7 mouse cellular contexts compared by ENCODE assay signal in genomic region chr11:79647071-79647501, GRCm38 (mm10). TPM values are rescaled to one million over a fixed set of nuclear protein-coding genes. Genes with fewer than 3 reads are reported as not detected.
DNase-seq lines count a peak whose midpoint lies in the region; ATAC-seq and TF ChIP-seq lines count a peak whose summit lies in the region.

No protein-coding gene starts in this region.

- no peaks in the 10 kb centered on the region for H3K36me3 ChIP-seq in liver, adult 2 months (ENCODE audit: control insufficient read depth, insufficient read depth, low read length)
- no peaks in the 10 kb centered on the region for H3K36me3 ChIP-seq in liver, postnatal 0 days (replicated peaks; ENCODE audit: insufficient read depth, low read length)
- H3K36me3 ChIP-seq in neural tube, embryonic 15.5 days = no peaks in the 10 kb centered on the region

- no peak for TF ChIP-seq CTCF in liver, adult 2 months (IDR thresholded peaks at IDR 0.05; ENCODE audit: low read depth, low read length)
- TF ChIP-seq CTCF in liver, postnatal 0 days (IDR thresholded peaks at IDR 0.05; ENCODE audit: low read depth) = no peak
- TF ChIP-seq CTCF in lung, adult 2 months (IDR thresholded peaks at IDR 0.05; ENCODE audit: insufficient read depth, low read length) = no peak

- peak; percentile 65 for DNase-seq in liver, adult 2 months (ENCODE audit: extremely low read depth, low read depth, low spot score)
- DNase-seq in liver, postnatal 0 days = no peak
- peak; percentile 60 to 74 for DNase-seq in frontal cortex, adult 2 months (ENCODE audit: extremely low spot score in 1 of 2, low spot score in 1 of 2)
- peak; percentile 78 to 86 for DNase-seq in layer of hippocampus, adult 8-10 months (ENCODE audit: low spot score in 2 of 2)
- DNase-seq in testis, postnatal 10 days (ENCODE audit: low spot score) = no peak
- no peak for DNase-seq in lung, adult 2 months

- H3K27ac ChIP-seq in liver, adult 2 months (replicated peaks; ENCODE audit: insufficient read depth, low read depth, low read length) = no peak overlapping the region
- H3K27ac ChIP-seq in liver, postnatal 0 days (ENCODE audit: low read depth) = no peak overlapping the region
- peak overlapping the region; percentile 63 for H3K27ac ChIP-seq in neural tube, embryonic 15.5 days (replicated peaks)

- no peaks in the 10 kb centered on the region for H3K9me3 ChIP-seq in liver, postnatal 0 days (ENCODE audit: low read length)
- H3K9me3 ChIP-seq in neural tube, embryonic 15.5 days (replicated peaks) = no peaks in the 10 kb centered on the region

- H3K79me2 ChIP-seq in liver, adult 2 months (ENCODE audit: control insufficient read depth, insufficient read depth, low read length) = no peaks in the 10 kb centered on the region

- no peaks in the 10 kb centered on the region for H3K27me3 ChIP-seq in liver, adult 2 months (ENCODE audit: control insufficient read depth, insufficient read depth, low read length)
- H3K27me3 ChIP-seq in liver, postnatal 0 days (ENCODE audit: insufficient read depth, low read length) = no peaks in the 10 kb centered on the region
- no peaks in the 10 kb centered on the region for H3K27me3 ChIP-seq in neural tube, embryonic 15.5 days (replicated peaks)

- no peak for TF ChIP-seq EP300 in liver, postnatal 0 days (IDR thresholded peaks at IDR 0.05; ENCODE audit: low read depth)

- H3K4me3 ChIP-seq in liver, adult 2 months (ENCODE audit: insufficient read depth, low read depth, low read length) = no peak overlapping the region
- H3K4me3 ChIP-seq in liver, postnatal 0 days (ENCODE audit: low read depth, low read length) = no peak overlapping the region
- no peak overlapping the region for H3K4me3 ChIP-seq in neural tube, embryonic 15.5 days (replicated peaks)
- H3K4me3 ChIP-seq in lung, adult 2 months (replicated peaks; ENCODE audit: extremely low read depth, low read depth, low read length) = no peak overlapping the region

- H3K9ac ChIP-seq in liver, adult 2 months (ENCODE audit: low read depth, low read length) = no peak overlapping the region
- H3K9ac ChIP-seq in liver, postnatal 0 days (replicated peaks) = no peak overlapping the region
- no peak overlapping the region for H3K9ac ChIP-seq in neural tube, embryonic 15.5 days (replicated peaks)

- 26% methylated on average over 8 of the region's 8 CpGs for WGBS in liver, adult 2 months
- 42% methylated on average over 8 of the region's 8 CpGs for whole genome bisulfite sequencing in liver, postnatal 0 days (ENCODE audit: insufficient replicate concordance)
- WGBS in neural tube, embryonic 15.5 days = 25% methylated on average over 8 of the region's 8 CpGs
- 53% methylated on average over 8 of the region's 8 CpGs for whole genome bisulfite sequencing in lung, adult 2 months

- H3K4me1 ChIP-seq in liver, adult 2 months (ENCODE audit: control insufficient read depth, insufficient read depth, low read length) = no peaks in the 10 kb centered on the region
- H3K4me1 ChIP-seq in liver, postnatal 0 days (ENCODE audit: insufficient read depth) = peaks cover 11% of the 10 kb centered on the region; the same call in 1 of the 2 replicates
- H3K4me1 ChIP-seq in neural tube, embryonic 15.5 days = peaks cover 72% of the 10 kb centered on the region
- no peaks in the 10 kb centered on the region for H3K4me1 ChIP-seq in lung, adult 2 months (ENCODE audit: control insufficient read depth, insufficient read depth, low read length)

- no peak overlapping the region for H3K4me2 ChIP-seq in liver, postnatal 0 days (ENCODE audit: low read depth, low read length)
- H3K4me2 ChIP-seq in neural tube, embryonic 15.5 days = no peak overlapping the region

- TF ChIP-seq POLR2A in liver, adult 2 months (IDR thresholded peaks at IDR 0.05; ENCODE audit: extremely low read depth, insufficient read depth, low read length) = no peak
- TF ChIP-seq POLR2A in lung, adult 2 months (IDR thresholded peaks at IDR 0.05; ENCODE audit: borderline replicate concordance, extremely low read depth, low read depth, low read length) = no peak

- no peak for ATAC-seq in liver, postnatal 0 days
- no peak for ATAC-seq in neural tube, embryonic 15.5 days (ENCODE audit: low FRiP score)

RNA-seq across cellular contexts. Expression of gene Rab11fip4, which starts 56.1 kb away (rescaled TPM):
- total RNA-seq in liver, adult 2 months (2014; rRNA removed) = 3.1 and 6.2 TPM in 2 replicates
- 7.7 and 8.1 TPM in 2 replicates for polyA plus RNA-seq in liver, adult 2 months (2012; rRNA removed)
- polyA plus RNA-seq in liver, postnatal 0 days (2015; fragmentation: Nextera tagmentation; extraction: Ambion mirVana) = 1.1 and 1.2 TPM in 2 replicates
- 128 and 133 TPM in 2 replicates for polyA plus RNA-seq in frontal cortex, adult 2 months (2012; rRNA removed)
- total RNA-seq in layer of hippocampus, adult 8-10 months (2022) = 100 to 1,000 TPM; 157 to 175 (median 167) TPM
- 23.1 and 24.1 TPM in 2 replicates for polyA plus RNA-seq in neural tube, embryonic 15.5 days (2015; fragmentation: Nextera tagmentation; extraction: Ambion mirVana)
- polyA plus RNA-seq in lung, adult 2 months (2012; rRNA removed) = 6.9 and 7.3 TPM in 2 replicates

Comparison
In these comparisons a context has a peak if more than half of its experiments do, and no peak if none do; other contexts are left out.
1. DNase-seq: peak in liver, adult 2 months (single experiment), frontal cortex, adult 2 months (2 of 2) and layer of hippocampus, adult 8-10 months (2 of 2); none in liver, postnatal 0 days (single experiment), testis, postnatal 10 days (single experiment) and lung, adult 2 months (single experiment).